Mouse (Mus musculus) midbrain, embryonic 10.5 days (tissue): ENCODE measurements around the gene Mtfr1l. TPM values are rescaled to one million over a fixed set of nuclear protein-coding genes. Genes with fewer than 3 reads are reported as not detected.
A peak's percentile ranks its signal among the peaks of the same experiment; 100 is the strongest.

ENCODE experiments used
- DNase-seq: peaks from one replicate; pipeline ENCODE4 v3.0.0-alpha.2; 2017; ENCODE audit warnings: low spot score
- H3K27ac ChIP-seq: fragments of 300-500 bp; sonication (generic); replicated peaks from 2 replicates; pipeline ENCODE4 v1.5.1; 2016; ENCODE audit warnings: mild to moderate bottlenecking
- H3K27me3 ChIP-seq: fragments of 300-500 bp; sonication (generic); 2 replicates; pipeline ENCODE4 v1.6.1; 2016; ENCODE audit warnings: low read depth, mild to moderate bottlenecking; ENCODE audit not compliant: poor library complexity, severe bottlenecking
- H3K36me3 ChIP-seq: fragments of 300-500 bp; sonication (generic); 2 replicates; pipeline ENCODE4 v1.6.1; 2016; ENCODE audit warnings: mild to moderate bottlenecking, moderate library complexity
- H3K4me1 ChIP-seq: fragments of 300-500 bp; sonication (generic); 2 replicates; pipeline ENCODE4 v1.6.1; 2016
- H3K4me3 ChIP-seq: fragments of 300-500 bp; sonication (generic); 2 replicates; pipeline ENCODE4 v1.5.1; 2016; ENCODE audit warnings: mild to moderate bottlenecking, moderate library complexity
- H3K9me3 ChIP-seq: fragments of 300-500 bp; sonication (generic); replicated peaks from 2 replicates; pipeline ENCODE4 v1.6.1; 2016; ENCODE audit warnings: mild to moderate bottlenecking
- WGBS: fragments of 180-500 bp; shearing (Covaris S2); methylation state at CpG from one replicate; pipeline ENCODE4 v1.1.7; 2016; 5-methylcytosine and 5-hydroxymethylcytosine counted together
- polyA plus RNA-seq: library from polyadenylated mRNA; unstranded; fragments of >200 nt; fragmentation: Nextera tagmentation; extraction: Ambion mirVana; gene quantifications from 2 replicates; pipeline ENCODE4 v1.2.1, GENCODE M21; 2016

Gene Mtfr1l
- polyA plus RNA-seq, 1 experiment from 2014 or later, result 120 TPM

- 4% methylated on average over 63 of the region's 67 CpGs for WGBS
- H3K4me3 ChIP-seq, result peak within 1 kb of the TSS; percentile 78
- peaks cover 42% of the 10 kb centered on the region for H3K36me3 ChIP-seq
- peaks cover 11% of the 10 kb centered on the region for H3K9me3 ChIP-seq
- peak within 1 kb of the TSS; percentile 96 for H3K27ac ChIP-seq
- DNase-seq, result peak; percentile 83
- H3K4me1 ChIP-seq, result peaks cover 43% of the 10 kb centered on the region
- no peaks in the 10 kb centered on the region for H3K27me3 ChIP-seq
These were observed 16.5 kb upstream of the Mtfr1l start, which contains the start of gene Selenon for GRCm38 (mm10) chr4:134551494-134552316. Gene Selenon, minus strand, starts transcription at chr4:134552166.

DNA sequence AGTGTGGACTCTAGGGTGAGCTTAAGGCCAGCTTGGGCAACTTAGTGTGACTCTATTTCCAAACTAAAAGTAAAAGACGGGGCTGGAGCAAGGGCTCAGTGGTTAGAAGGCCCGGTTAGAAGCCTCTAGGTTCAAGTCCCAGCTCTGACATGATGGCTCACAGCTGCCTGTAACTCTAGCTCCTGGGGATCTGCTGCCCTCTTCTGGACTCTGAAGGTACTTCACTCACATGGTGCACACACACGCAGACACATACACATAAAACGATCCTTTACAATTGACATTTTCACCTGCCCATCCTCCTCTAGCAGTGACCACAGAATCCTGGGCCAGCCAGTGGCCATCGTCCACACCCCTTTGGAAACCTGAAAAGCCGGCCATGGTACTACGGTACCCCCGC is 14.7 kb upstream of the Mtfr1l start:
- DNase-seq, result no peak
- Histone ChIP-seq H3K27ac (no peak overlapping the region), H3K9me3 (peaks cover 11% of the 10 kb centered on the region), H3K36me3 (peaks cover 60% of the 10 kb centered on the region), H3K4me3 (no peak overlapping the region), H3K4me1 (peaks cover 37% of the 10 kb centered on the region), H3K27me3 (no peaks in the 10 kb centered on the region)
- 98% methylated on average over 8 of the region's 8 CpGs for WGBS

DNA sequence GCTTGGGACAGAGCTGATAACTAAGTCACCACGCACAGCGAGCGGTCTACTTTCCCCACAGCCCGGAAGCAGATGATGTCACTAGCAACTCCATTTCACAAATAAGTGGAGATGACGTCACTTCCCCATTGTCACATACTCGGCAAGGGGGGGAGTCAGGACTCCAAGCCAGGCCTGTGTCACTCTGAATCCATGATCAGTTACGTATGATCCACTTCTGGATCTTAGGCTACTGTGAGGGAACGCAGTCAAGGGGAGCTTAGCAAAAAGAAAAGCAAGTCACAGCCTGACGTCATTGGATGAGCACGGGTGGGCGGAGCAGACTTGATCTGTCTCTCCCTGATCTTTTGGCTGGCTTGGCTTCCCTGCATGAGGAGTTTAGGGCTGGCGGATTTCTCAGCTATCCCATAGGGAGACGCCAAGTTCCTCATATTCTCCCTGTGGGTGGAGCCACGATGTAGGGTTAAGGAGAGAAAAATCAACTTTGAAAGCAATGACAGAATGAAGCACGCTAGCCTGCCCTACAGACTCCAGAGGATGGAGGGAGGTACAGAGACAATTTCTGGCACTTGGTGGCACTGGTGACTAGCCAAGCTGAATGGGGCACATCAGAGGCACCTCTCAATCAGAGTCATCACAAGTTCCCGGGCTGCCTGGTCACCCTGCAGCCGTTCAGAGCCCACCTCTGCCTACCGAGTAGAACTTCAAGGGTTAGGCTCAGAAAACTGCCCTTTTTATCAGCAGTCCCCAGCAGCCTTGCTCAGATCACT is 13.2 kb upstream of the Mtfr1l start:
- Histone ChIP-seq H3K4me3 (no peak overlapping the region), H3K9me3 (peaks cover 11% of the 10 kb centered on the region), H3K4me1 (peaks cover 37% of the 10 kb centered on the region), H3K27ac (0 out of 2 replicates have a peak overlapping the region, but pooled peaks have one; percentile 17), H3K36me3 (peaks cover 75% of the 10 kb centered on the region), H3K27me3 (no peaks in the 10 kb centered on the region)
- no peak for DNase-seq
- WGBS, result 72% methylated on average over 18 of the region's 18 CpGs

GRCm38 (mm10) chr4:134546814-134547705 is 11.9 kb upstream of the Mtfr1l start:
- DNase-seq, result no peak
- Histone ChIP-seq H3K36me3 (peaks cover 88% of the 10 kb centered on the region), H3K27ac (0 out of 2 replicates have a peak overlapping the region, but pooled peaks have one; percentile 13), H3K4me3 (no peak overlapping the region; the same call in 1 of the 2 replicates), H3K27me3 (no peaks in the 10 kb centered on the region), H3K4me1 (peaks cover 32% of the 10 kb centered on the region), H3K9me3 (peaks cover 11% of the 10 kb centered on the region)
- WGBS, result 76% methylated on average over 9 of the region's 9 CpGs

- H3K27ac ChIP-seq, result no peak overlapping the region
- peaks cover 99% of the 10 kb centered on the region for H3K36me3 ChIP-seq
- H3K4me1 ChIP-seq, result peaks cover 13% of the 10 kb centered on the region
- no peak overlapping the region for H3K4me3 ChIP-seq
- H3K27me3 ChIP-seq, result no peaks in the 10 kb centered on the region
- 26% methylated on average over 5 of the region's 5 CpGs for WGBS
- DNase-seq, result peak; percentile 90
- no peaks in the 10 kb centered on the region for H3K9me3 ChIP-seq
These were observed 8.1 kb upstream of the Mtfr1l start for GRCm38 (mm10) chr4:134543261-134543660.

DNA sequence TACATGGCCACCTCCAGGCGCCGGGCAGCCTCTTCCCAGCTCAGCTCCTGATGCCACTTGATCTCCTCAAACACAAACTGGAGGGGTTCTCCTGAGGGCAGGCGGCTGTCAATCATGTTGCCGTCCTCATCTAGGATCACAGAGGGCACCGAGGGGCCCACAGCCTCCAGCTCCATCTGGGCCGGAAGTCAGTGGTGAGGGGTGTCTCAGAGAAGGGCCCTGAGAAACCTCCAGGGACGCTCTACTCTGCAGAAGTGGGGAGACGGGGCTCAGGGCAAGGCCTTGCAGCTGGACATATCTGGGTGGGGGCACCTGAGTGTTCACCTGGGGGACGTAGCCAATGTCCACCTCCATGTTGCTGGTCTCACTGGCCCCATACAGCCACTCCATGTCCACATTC is 7.5 kb upstream of the Mtfr1l start:
- peak overlapping the region; percentile 2; the same call in 1 of the 2 replicates for H3K4me3 ChIP-seq
- no peak overlapping the region for H3K27ac ChIP-seq
- H3K27me3 ChIP-seq, result no peaks in the 10 kb centered on the region
- 92% methylated on average over 9 of the region's 9 CpGs for WGBS
- H3K9me3 ChIP-seq, result no peaks in the 10 kb centered on the region
- H3K4me1 ChIP-seq, result peaks cover 8% of the 10 kb centered on the region
- DNase-seq, result no peak
- peaks cover 95% of the 10 kb centered on the region for H3K36me3 ChIP-seq

DNA sequence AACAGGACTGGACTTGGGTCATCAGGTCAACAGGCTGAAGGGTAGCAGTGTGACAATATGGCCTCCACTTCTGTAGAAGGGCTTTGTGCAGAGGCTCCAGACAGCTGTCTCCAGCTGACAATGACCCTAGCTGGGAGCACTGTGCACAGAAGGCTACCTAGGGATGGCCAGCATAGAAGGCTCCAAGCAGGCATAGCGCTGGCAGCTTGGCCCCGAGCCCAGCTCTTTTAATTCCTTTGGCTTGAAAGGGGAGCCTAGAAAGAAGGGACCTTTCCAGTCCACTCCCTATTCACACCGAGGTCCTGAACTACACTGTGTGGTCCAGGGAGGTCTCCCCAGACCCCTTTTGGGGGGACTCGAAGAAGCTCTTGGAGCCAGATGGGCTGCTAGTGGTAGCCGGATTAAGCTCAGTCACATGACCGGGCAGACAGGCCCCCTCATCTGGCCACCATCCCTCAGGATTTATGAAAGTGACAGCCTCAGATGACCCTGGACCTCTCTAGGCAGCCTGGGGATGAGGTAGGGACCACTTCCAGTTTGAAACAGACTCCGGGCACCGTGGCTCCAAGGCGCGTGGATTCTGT is 3.9 kb upstream of the Mtfr1l start:
- 92% methylated on average over 10 of the region's 10 CpGs for WGBS
- Histone ChIP-seq H3K4me3 (no peak overlapping the region), H3K27ac (no peak overlapping the region), H3K9me3 (no peaks in the 10 kb centered on the region), H3K4me1 (peaks cover 14% of the 10 kb centered on the region), H3K36me3 (peaks cover 59% of the 10 kb centered on the region), H3K27me3 (no peaks in the 10 kb centered on the region)
- no peak for DNase-seq

- Histone ChIP-seq H3K36me3 (peaks cover 37% of the 10 kb centered on the region), H3K4me3 (peak overlapping the region; percentile 90), H3K4me1 (peaks cover 23% of the 10 kb centered on the region), H3K27me3 (no peaks in the 10 kb centered on the region), H3K9me3 (no peaks in the 10 kb centered on the region), H3K27ac (peak overlapping the region; percentile 88)
- DNase-seq, result no peak
- WGBS, result 20% methylated on average over 8 of the region's 8 CpGs
These were observed 582 bp upstream of the Mtfr1l start for GRCm38 (mm10) chr4:134535787-134536151.

GRCm38 (mm10) chr4:134534124-134534886 is 882 bp downstream of the Mtfr1l start:
- H3K4me3 ChIP-seq, result peak overlapping the region; percentile 90
- H3K4me1 ChIP-seq, result peaks cover 23% of the 10 kb centered on the region
- H3K27ac ChIP-seq, result peak overlapping the region; percentile 88
- peak; percentile 69 for DNase-seq
- H3K27me3 ChIP-seq, result no peaks in the 10 kb centered on the region
- under 1% methylated on average over 56 of the region's 57 CpGs for WGBS
- peaks cover 37% of the 10 kb centered on the region for H3K36me3 ChIP-seq
- no peaks in the 10 kb centered on the region for H3K9me3 ChIP-seq

GRCm38 (mm10) chr4:134533421-134533820 is 1.8 kb downstream of the Mtfr1l start:
- no peak for DNase-seq
- Histone ChIP-seq H3K4me1 (peaks cover 23% of the 10 kb centered on the region), H3K36me3 (peaks cover 37% of the 10 kb centered on the region), H3K27ac (no peak overlapping the region), H3K9me3 (no peaks in the 10 kb centered on the region), H3K27me3 (no peaks in the 10 kb centered on the region), H3K4me3 (peak overlapping the region; percentile 90)
- WGBS, result 87% methylated on average over 4 of the region's 4 CpGs

- H3K36me3 ChIP-seq, result peaks cover 39% of the 10 kb centered on the region
- no peak overlapping the region for H3K4me3 ChIP-seq
- DNase-seq, result no peak
- H3K4me1 ChIP-seq, result peaks cover 23% of the 10 kb centered on the region
- H3K9me3 ChIP-seq, result no peaks in the 10 kb centered on the region
- 86% methylated on average over 4 of the region's 4 CpGs for WGBS
- no peaks in the 10 kb centered on the region for H3K27me3 ChIP-seq
- no peak overlapping the region for H3K27ac ChIP-seq
These were observed 2.3 kb downstream of the Mtfr1l start for GRCm38 (mm10) chr4:134532928-134533327.
